Mouse (Mus musculus) stomach, embryonic 15.5 days (tissue): ENCODE data around the gene Gm38393. TPM values are rescaled to one million over a fixed set of nuclear protein-coding genes. Genes with fewer than 3 reads are reported as not detected.

ENCODE experiments used
- ATAC-seq: fragments of 200-750 bp; cut with Nextera tagmentation; 2 replicates; pipeline ENCODE4 v1.8.0; 2017; ENCODE audit warnings: low read depth, moderate number of reproducible peaks, moderate TSS enrichment; ENCODE audit not compliant: insufficient read depth, low FRiP score
- H3K27ac ChIP-seq: fragments of 300-500 bp; sonication (generic); 2 replicates; pipeline ENCODE4 v1.5.1; 2015; ENCODE audit warnings: mild to moderate bottlenecking, inconsistent platforms
- H3K27me3 ChIP-seq: fragments of 300-500 bp; sonication (generic); replicated peaks from 2 replicates; pipeline ENCODE4 v1.6.1; 2015; ENCODE audit warnings: inconsistent platforms
- H3K36me3 ChIP-seq: fragments of 300-500 bp; sonication (generic); 2 replicates; pipeline ENCODE4 v1.6.1; 2015; ENCODE audit warnings: inconsistent platforms
- H3K4me1 ChIP-seq: fragments of 300-500 bp; sonication (generic); 2 replicates; pipeline ENCODE4 v1.6.1; 2015; ENCODE audit warnings: inconsistent platforms
- H3K4me2 ChIP-seq: fragments of 300-500 bp; sonication (generic); 2 replicates; pipeline ENCODE4 v1.6.1; 2015; ENCODE audit warnings: mild to moderate bottlenecking, inconsistent platforms
- H3K4me3 ChIP-seq: fragments of 300-500 bp; sonication (generic); replicated peaks from 2 replicates; pipeline ENCODE4 v1.5.1; 2015; ENCODE audit warnings: inconsistent platforms
- H3K9ac ChIP-seq: fragments of 300-500 bp; sonication (generic); 2 replicates; pipeline ENCODE4 v1.6.1; 2015; ENCODE audit warnings: inconsistent platforms
- H3K9me3 ChIP-seq: fragments of 300-500 bp; sonication (generic); 2 replicates; pipeline ENCODE4 v1.6.1; 2016; ENCODE audit warnings: inconsistent platforms
- WGBS: fragments of 180-500 bp; shearing (Covaris S2); methylation state at CpG from one replicate; pipeline ENCODE4 v1.1.7; 2015; 5-methylcytosine and 5-hydroxymethylcytosine counted together
- polyA plus RNA-seq: library from polyadenylated mRNA; unstranded; fragments of >200 nt; fragmentation: Nextera tagmentation; extraction: Ambion mirVana; gene quantifications from 2 replicates; pipeline ENCODE4 v1.2.1, GENCODE M21; 2015

The Gm38393 gene
- 0.30 and 0.34 TPM in 2 replicates for polyA plus RNA-seq

- WGBS = 44% methylated on average over 30 of the region's 30 CpGs
- no peaks in the 10 kb centered on the region for H3K4me1 ChIP-seq
- H3K9me3 ChIP-seq = no peaks in the 10 kb centered on the region
- H3K4me2 ChIP-seq = peak within 1 kb of the TSS; percentile 60
- peak within 1 kb of the TSS; percentile 16; the same call in 1 of the 2 replicates for H3K9ac ChIP-seq
- H3K27ac ChIP-seq = peak within 1 kb of the TSS; percentile 6; the same call in 1 of the 2 replicates
- H3K4me3 ChIP-seq = peak within 1 kb of the TSS; percentile 52
- no peaks in the 10 kb centered on the region for H3K36me3 ChIP-seq
- H3K27me3 ChIP-seq = no peaks in the 10 kb centered on the region
- 0 out of 2 replicates have a peak, but pooled peaks have one; percentile 52 for ATAC-seq
Observed at GRCm38 (mm10) chr7:60004606-60005330, at the start of gene Gm38393, which contains the start of gene Snurf. Gene Gm38393 (minus strand): TSS chr7:60005064. Gene Snurf (minus strand): TSS chr7:60005049.

DNA sequence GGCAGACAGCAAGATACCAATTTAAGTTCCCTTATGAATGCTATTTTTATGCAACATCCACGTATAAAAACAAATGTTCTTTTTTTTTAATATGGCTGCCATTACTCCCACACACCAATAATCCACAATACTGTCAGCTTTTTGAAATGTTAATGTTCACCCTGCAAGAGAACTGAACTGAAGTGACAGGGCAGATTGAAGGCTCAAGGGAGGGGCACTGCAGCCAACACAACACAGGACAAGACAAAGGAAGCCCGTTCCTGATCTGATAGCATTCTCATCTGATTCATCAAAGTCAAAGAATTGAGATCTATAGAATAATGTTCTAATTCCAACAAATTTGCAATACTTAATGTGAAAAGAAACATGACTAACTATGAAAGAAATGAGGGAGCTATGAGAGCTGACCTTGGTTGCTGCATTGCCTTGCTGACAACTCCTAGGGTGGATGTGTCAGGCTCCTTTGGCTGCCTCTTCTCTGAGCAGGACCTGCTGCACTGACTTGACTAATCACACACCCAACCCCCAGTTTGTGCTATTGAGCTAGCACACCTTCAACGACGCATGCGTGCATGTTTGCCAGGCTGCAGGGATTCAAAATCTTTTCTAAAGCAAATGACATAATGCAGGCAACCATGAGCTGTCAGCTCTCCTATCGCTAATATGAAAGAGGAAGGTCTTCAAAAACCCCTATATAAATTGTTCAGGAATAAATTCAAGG is 42.8 kb upstream of the Gm38393 start:
- Histone ChIP-seq H3K27ac (no peak overlapping the region), H3K4me1 (no peaks in the 10 kb centered on the region), H3K4me3 (no peak overlapping the region), H3K36me3 (no peaks in the 10 kb centered on the region), H3K9me3 (no peaks in the 10 kb centered on the region), H3K9ac (no peak overlapping the region), H3K4me2 (no peak overlapping the region), H3K27me3 (no peaks in the 10 kb centered on the region)
- 60% methylated on average over 6 of the region's 6 CpGs for WGBS
- no peak for ATAC-seq

DNA sequence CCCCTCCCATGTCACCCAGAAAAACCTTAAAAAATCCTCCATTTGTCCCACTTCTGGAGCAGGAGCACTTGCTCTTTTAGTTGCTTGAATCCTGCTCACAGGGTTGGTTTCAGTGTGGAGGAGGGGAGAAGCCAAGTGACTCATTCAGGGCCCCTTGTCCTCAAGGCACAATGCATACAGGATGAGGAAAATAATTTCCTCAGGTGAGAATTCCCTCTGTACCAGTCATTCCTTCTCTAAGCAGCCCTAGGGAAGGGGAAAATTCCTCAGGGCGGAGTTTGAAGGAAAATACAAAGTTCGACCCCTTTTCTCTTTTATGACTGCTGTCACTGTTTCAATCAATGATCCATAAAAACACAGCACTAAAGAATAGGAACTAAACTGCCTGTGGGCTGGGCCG is 8.3 kb upstream of the Gm38393 start:
- no peak overlapping the region for H3K4me2 ChIP-seq
- 72% methylated on average over 3 of the region's 3 CpGs for whole genome bisulfite sequencing

DNA sequence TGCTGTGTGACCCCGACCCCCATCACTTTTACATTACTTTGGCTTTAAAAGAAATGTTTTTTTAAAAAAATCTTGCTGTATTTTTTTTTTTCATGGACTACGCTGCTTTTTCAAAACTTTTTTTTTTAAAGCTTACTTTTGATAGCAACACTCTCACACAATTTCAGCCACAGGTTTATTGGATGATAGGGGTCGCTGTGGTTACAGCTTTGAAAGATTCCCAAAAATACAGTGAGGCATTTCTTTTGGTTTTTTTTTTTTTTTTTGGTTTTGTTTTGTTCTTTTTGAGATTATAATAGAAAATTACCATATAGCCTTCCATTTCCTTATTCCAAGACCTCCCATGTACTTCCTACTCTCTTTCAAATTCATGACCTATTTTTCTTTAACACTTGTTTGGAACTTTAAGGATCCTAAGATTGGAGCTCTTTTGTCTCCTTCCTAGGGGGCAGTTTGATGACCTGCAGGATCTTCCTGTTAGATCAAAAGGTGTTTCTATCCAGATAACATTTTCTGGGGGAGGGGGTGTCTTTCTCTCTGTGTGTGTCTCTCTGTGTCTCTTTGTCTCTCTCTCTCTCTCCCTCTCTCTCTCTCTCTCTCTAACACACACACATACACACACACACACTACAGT is 3.0 kb upstream of the Gm38393 start:
- WGBS = 47% methylated on average over 3 of the region's 3 CpGs
- H3K27ac ChIP-seq = no peak overlapping the region
- H3K9me3 ChIP-seq = no peaks in the 10 kb centered on the region
- ATAC-seq = no peak
- H3K4me3 ChIP-seq = no peak overlapping the region
- no peaks in the 10 kb centered on the region for H3K36me3 ChIP-seq
- H3K9ac ChIP-seq = no peak overlapping the region
- no peaks in the 10 kb centered on the region for H3K4me1 ChIP-seq
- no peaks in the 10 kb centered on the region for H3K27me3 ChIP-seq
- H3K4me2 ChIP-seq = no peak overlapping the region

More for the DNA sequence above, 8.3 kb upstream of the Gm38393 start:
- no peaks in the 10 kb centered on the region for H3K36me3 ChIP-seq
- no peaks in the 10 kb centered on the region for H3K4me1 ChIP-seq
- ATAC-seq = no peak
- H3K9me3 ChIP-seq = no peaks in the 10 kb centered on the region
- H3K27me3 ChIP-seq = no peaks in the 10 kb centered on the region
- no peak overlapping the region for H3K9ac ChIP-seq
- H3K27ac ChIP-seq = no peak overlapping the region
- no peak overlapping the region for H3K4me3 ChIP-seq

GRCm38 (mm10) chr7:60006262-60006661 is 1.4 kb upstream of the Gm38393 start:
- H3K27ac ChIP-seq = no peak overlapping the region
- no peaks in the 10 kb centered on the region for H3K36me3 ChIP-seq
- no peak overlapping the region for H3K4me2 ChIP-seq
- no peak overlapping the region for H3K4me3 ChIP-seq
- H3K4me1 ChIP-seq = no peaks in the 10 kb centered on the region
- ATAC-seq = no peak
- 65% methylated on average over 2 of the region's 2 CpGs for WGBS
- H3K9ac ChIP-seq = no peak overlapping the region
- no peaks in the 10 kb centered on the region for H3K27me3 ChIP-seq
- H3K9me3 ChIP-seq = no peaks in the 10 kb centered on the region

DNA sequence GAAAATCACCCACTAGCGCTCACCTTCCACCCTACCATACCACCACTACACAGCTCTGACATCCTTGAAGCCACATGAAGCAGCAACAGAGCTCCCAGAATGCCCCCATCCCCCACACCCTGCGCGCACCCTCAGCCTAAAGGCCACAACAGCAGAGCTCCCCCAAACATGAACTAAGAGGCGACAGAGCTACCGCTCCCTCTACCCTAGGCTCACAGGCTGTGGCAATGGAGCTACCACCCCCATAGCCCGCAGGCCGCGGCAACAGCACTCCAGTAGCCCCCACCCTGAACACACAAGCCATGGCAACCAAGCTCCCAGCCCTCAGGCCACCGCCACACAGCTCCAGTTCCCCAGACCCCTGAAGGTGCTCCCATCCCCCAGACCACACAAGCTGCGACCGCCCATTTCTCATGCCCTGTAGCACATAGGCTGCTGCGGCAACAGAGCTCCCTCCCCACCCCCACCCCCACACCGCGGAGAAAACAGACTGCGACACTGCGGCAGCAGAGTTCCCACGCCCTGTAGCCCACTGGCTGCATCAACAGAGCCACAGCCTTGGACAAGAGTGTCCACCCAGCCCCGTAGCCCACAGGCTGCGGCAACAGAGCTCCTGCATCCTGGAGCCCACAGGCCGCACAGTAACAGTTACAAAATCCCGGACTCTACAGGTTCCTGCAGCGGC is 801 bp downstream of the Gm38393 start:
- H3K27me3 ChIP-seq = no peaks in the 10 kb centered on the region
- 39% methylated on average over 22 of the region's 22 CpGs for WGBS
- H3K9me3 ChIP-seq = no peaks in the 10 kb centered on the region
- peak overlapping the region; percentile 16; the same call in 1 of the 2 replicates for H3K9ac ChIP-seq
- H3K27ac ChIP-seq = 0 out of 2 replicates have a peak overlapping the region, but pooled peaks have one; percentile 6
- peak overlapping the region; percentile 52 for H3K4me3 ChIP-seq
- ATAC-seq = peak; percentile 79
- H3K4me2 ChIP-seq = peak overlapping the region; percentile 60
- H3K4me1 ChIP-seq = no peaks in the 10 kb centered on the region
- H3K36me3 ChIP-seq = no peaks in the 10 kb centered on the region

DNA sequence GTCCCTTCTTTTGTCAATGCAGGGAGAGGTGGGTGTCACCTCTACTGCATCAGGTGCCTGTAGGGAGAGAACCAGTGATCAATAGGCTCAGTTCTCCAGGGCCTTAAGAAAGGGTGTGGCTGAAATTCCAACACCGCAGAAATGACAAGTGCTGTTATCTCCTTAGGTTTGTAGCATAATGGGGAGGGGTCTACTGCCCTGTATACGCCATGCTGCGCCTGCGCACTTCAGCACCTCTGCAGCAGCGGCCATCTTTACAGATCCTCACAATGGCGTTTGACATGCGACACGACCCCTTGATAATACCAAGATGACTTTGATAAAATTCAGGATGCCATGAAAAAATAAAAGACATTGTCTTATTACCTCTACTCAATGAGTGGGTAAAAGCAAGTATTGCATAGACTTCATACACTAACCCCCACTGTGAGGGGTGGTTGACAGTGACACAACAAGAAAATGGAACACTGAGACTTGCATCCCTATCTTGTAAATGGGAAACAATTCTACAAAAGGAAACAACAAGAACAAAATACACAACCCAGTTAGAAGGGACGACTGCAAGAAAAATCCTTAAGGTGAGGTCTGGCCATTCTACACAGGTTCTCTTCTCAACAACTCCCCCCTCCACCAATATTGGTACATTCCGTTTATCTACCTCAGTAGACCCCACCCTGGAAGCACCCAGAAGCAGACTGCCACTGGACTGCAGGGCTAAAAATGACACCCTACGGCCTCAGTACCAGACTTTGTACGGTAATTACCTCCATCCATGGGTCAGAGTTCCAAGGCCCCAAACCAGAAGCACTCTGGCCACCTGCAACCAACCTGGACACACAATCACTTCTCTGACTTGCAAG is 1.6 kb downstream of the Gm38393 start:
- no peak for ATAC-seq
- no peaks in the 10 kb centered on the region for H3K27me3 ChIP-seq
- peak overlapping the region; percentile 52 for H3K4me3 ChIP-seq
- no peaks in the 10 kb centered on the region for H3K9me3 ChIP-seq
- H3K4me1 ChIP-seq = no peaks in the 10 kb centered on the region
- no peak overlapping the region for H3K9ac ChIP-seq
- WGBS = 58% methylated on average over 12 of the region's 12 CpGs
- no peaks in the 10 kb centered on the region for H3K36me3 ChIP-seq
- no peak overlapping the region for H3K27ac ChIP-seq
- H3K4me2 ChIP-seq = peak overlapping the region; percentile 60

DNA sequence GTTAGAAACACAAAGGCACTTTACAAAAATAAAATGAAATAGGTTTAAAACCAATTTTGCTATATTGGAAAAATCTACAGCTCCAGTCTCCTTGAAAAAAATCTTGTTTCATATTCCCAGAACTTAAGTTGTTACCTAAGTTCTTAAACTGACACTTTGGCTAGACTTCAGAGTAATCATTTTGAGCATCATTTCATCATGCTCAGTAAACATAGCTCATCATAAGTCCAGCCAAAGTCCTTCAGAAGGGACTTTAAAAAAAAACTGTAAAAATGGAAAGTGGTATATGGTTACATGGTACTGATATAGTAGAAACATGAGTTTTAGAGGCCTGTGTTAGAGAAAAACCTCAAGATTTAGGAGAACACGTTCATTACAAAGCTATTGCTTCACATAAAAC is 26.2 kb downstream of the Gm38393 start:
- no peak for ATAC-seq
- Histone ChIP-seq H3K9ac (no peak overlapping the region), H3K9me3 (no peaks in the 10 kb centered on the region), H3K27me3 (no peaks in the 10 kb centered on the region), H3K4me2 (no peak overlapping the region), H3K36me3 (no peaks in the 10 kb centered on the region), H3K4me3 (no peak overlapping the region), H3K27ac (no peak overlapping the region), H3K4me1 (no peaks in the 10 kb centered on the region)
- WGBS = 58% methylated on average over 1 of the region's 1 CpGs

Other genes starting within 250 kb of the Gm38393 start
- gene Snurf, start within 50 bp of the Gm38393 start, polyA plus RNA-seq = 24.6 and 32.0 TPM in 2 replicates
- gene Snrpn, start 135.2 kb upstream of the Gm38393 start, polyA plus RNA-seq = 46.5 and 46.9 TPM in 2 replicates